Mouse (Mus musculus) adrenal gland (tissue): Measurements from ENCODE around the gene Olfr1335.
"Not testable (repeated sequence)": the region's sequence is repeated elsewhere in the genome, so short reads cannot be mapped to it uniquely, and the experiment has no call there.

ENCODE experiments used
- intact Hi-C: fragments of 180-260 bp; cut with DNase I; formaldehyde crosslinking; loops from one replicate; pipeline ENCODE4 v1.15.1; 2025
- long read RNA-seq, 2 experiments: library from polyadenylated mRNA; unstranded; transcript quantifications; one replicate each; pipeline ENCODE4 v2.0.0; 2020; ENCODE audit warnings: borderline replicate concordance in 1 of 2; ENCODE audit not compliant: insufficient replicate concordance in 1 of 2

Gene Olfr1335
- long read RNA-seq, experiment 1 = 0 reads
- long read RNA-seq, experiment 2 = 0 reads

- intact Hi-C loops = no loop called here
Measured at GRCm38 (mm10) chr4:118809844-118810243, at the start of gene Olfr1335. Gene Olfr1335 (minus strand): TSS chr4:118809944.

GRCm38 (mm10) chr4:118836179-118836578, 26.4 kb upstream of the Olfr1335 start, which contains the start of gene Olfr1333:
Gene Olfr1333 (minus strand): TSS chr4:118836279.
- intact Hi-C loops = no loop called here

- intact Hi-C loops = no loop called here
Measured at GRCm38 (mm10) chr4:118818921-118819320, 9.2 kb upstream of the Olfr1335 start.

GRCm38 (mm10) chr4:118792796-118793195, 16.9 kb downstream of the Olfr1335 start:
- intact Hi-C loops = not testable (repeated sequence)

GRCm38 (mm10) chr4:118782486-118782885, 27.3 kb downstream of the Olfr1335 start, which contains the start of gene Olfr1337:
Gene Olfr1337 (minus strand): TSS chr4:118782586.
- intact Hi-C loops = no loop called here
